Mouse (Mus musculus) MEL (cell line): Measurements from ENCODE around the gene Ppp1r8. TPM values are rescaled to one million over a fixed set of nuclear protein-coding genes. Genes with fewer than 3 reads are reported as not detected.

Experiments
- DNase-seq: peaks from one replicate; pipeline ENCODE4 v3.0.0; 2011; ENCODE audit warnings: low read depth, low spot score
- H3K27ac ChIP-seq: 2 replicates; pipeline ENCODE4 v1.5.1; 2012; ENCODE audit warnings: low read depth, mild to moderate bottlenecking, control low read depth, low read length, moderate library complexity; ENCODE audit not compliant: control insufficient read depth
- H3K27me3 ChIP-seq, 2 experiments: fragments of 150-350 bp in 1 of 2; sonication (generic) in 1 of 2; 2 replicates each; pipeline ENCODE4 v1.6.1; 2012; ENCODE audit warnings: low read length in 2 of 2, mild to moderate bottlenecking in 2 of 2, improper control_type of control experiment in 1 of 2, moderate library complexity in 1 of 2; ENCODE audit not compliant: insufficient read depth in 2 of 2, control insufficient read depth in 1 of 2
- H3K36me3 ChIP-seq, 2 experiments: 2 replicates each; pipeline ENCODE4 v1.6.1; 2012 to 2014; ENCODE audit warnings: low read length in 2 of 2, improper control_type of control experiment in 1 of 2, inconsistent platforms in 1 of 2, mild to moderate bottlenecking in 1 of 2; ENCODE audit not compliant: insufficient read depth in 2 of 2, control insufficient read depth in 1 of 2
- H3K4me1 ChIP-seq, 2 experiments: fragments of 150-350 bp in 1 of 2; sonication (generic) in 1 of 2; 2 replicates each; pipeline ENCODE4 v1.6.1; 2012; ENCODE audit warnings: low read length in 2 of 2, improper control_type of control experiment in 1 of 2, mild to moderate bottlenecking in 1 of 2; ENCODE audit not compliant: insufficient read depth in 2 of 2, control insufficient read depth in 1 of 2
- H3K4me3 ChIP-seq, 2 experiments: fragments of 150-350 bp in 1 of 2; sonication (generic) in 1 of 2; 2 replicates each; pipeline ENCODE4 v1.5.1; 2012; ENCODE audit warnings: low read depth in 2 of 2, low read length in 2 of 2, mild to moderate bottlenecking in 2 of 2, moderate library complexity in 2 of 2, control low read depth in 1 of 2, improper control_type of control experiment in 1 of 2; ENCODE audit not compliant: control insufficient read depth in 1 of 2, insufficient read depth in 1 of 2
- H3K79me2 ChIP-seq: 2 replicates; pipeline ENCODE4 v1.6.1; 2012; ENCODE audit warnings: mild to moderate bottlenecking, low read length, moderate library complexity; ENCODE audit not compliant: control insufficient read depth, poor library complexity, insufficient read depth
- H3K9ac ChIP-seq: 2 replicates; pipeline ENCODE4 v1.6.1; 2012; ENCODE audit warnings: low read depth, mild to moderate bottlenecking, control low read depth, low read length, moderate library complexity; ENCODE audit not compliant: control insufficient read depth, poor library complexity, severe bottlenecking
- H3K9me3 ChIP-seq: fragments of 150-350 bp; sonication (generic); replicated peaks from 2 replicates; pipeline ENCODE4 v1.6.1; 2012; ENCODE audit warnings: mild to moderate bottlenecking, low read length, improper control_type of control experiment, moderate library complexity; ENCODE audit not compliant: insufficient read depth
- CHD1 ChIP-seq: IDR thresholded peaks from 2 replicates; pipeline ENCODE4 v1.6.1; 2012; ENCODE audit warnings: low read depth, mild to moderate bottlenecking, inconsistent platforms, low read length, improper control_type of control experiment
- CHD2 ChIP-seq: IDR thresholded peaks from 2 replicates; pipeline ENCODE4 v1.6.1; 2011; ENCODE audit warnings: low read length, improper control_type of control experiment
- CTCF ChIP-seq, 3 experiments: IDR thresholded peaks in 2 of 3; conservative IDR thresholded peaks in 1 of 3; 2 replicates each; pipeline ENCODE4 v1.5.1; 2011 to 2012; ENCODE audit warnings: low read length in 3 of 3, low read depth in 2 of 3, mild to moderate bottlenecking in 2 of 3, improper control_type of control experiment in 1 of 3, inconsistent platforms in 1 of 3, mixed read lengths in 1 of 3, moderate library complexity in 1 of 3; ENCODE audit not compliant: control insufficient read depth in 1 of 3, insufficient read depth in 1 of 3, poor library complexity in 1 of 3, severe bottlenecking in 1 of 3
- ELF1 ChIP-seq: IDR thresholded peaks from 2 replicates; pipeline ENCODE4 v1.6.1; 2014; ENCODE audit warnings: low read depth, mild to moderate bottlenecking, inconsistent platforms, low read length, improper control_type of control experiment, moderate library complexity
- GATA1 ChIP-seq: IDR thresholded peaks from 2 replicates; pipeline ENCODE4 v1.6.1; 2011; ENCODE audit warnings: low read depth, low read length, improper control_type of control experiment
- HCFC1 ChIP-seq: IDR thresholded peaks from 2 replicates; pipeline ENCODE4 v1.6.1; 2012; ENCODE audit warnings: low read depth, mild to moderate bottlenecking, inconsistent platforms, low read length, improper control_type of control experiment, moderate library complexity
- KAT2A ChIP-seq: conservative IDR thresholded peaks from 2 replicates; pipeline ENCODE4 v1.6.1; 2012; ENCODE audit warnings: low read depth, low read length, improper control_type of control experiment, inconsistent platforms
- MAFK ChIP-seq: IDR thresholded peaks from 2 replicates; pipeline ENCODE4 v1.6.1; 2011; ENCODE audit warnings: low read depth, mild to moderate bottlenecking, low read length, improper control_type of control experiment, borderline replicate concordance
- MAX ChIP-seq: IDR thresholded peaks from 2 replicates; pipeline ENCODE4 v1.6.1; 2011; ENCODE audit warnings: low read length, improper control_type of control experiment
- MAZ ChIP-seq: IDR thresholded peaks from 2 replicates; pipeline ENCODE4 v1.6.1; 2012; ENCODE audit warnings: low read depth, mild to moderate bottlenecking, inconsistent platforms, low read length, improper control_type of control experiment
- MEF2A ChIP-seq: IDR thresholded peaks from 2 replicates; pipeline ENCODE4 v1.6.1; 2014; ENCODE audit warnings: low read depth, mild to moderate bottlenecking, inconsistent platforms, low read length, improper control_type of control experiment; ENCODE audit not compliant: poor library complexity, insufficient replicate concordance, severe bottlenecking; ENCODE audit errors: extremely low read depth
- MXI1 ChIP-seq: IDR thresholded peaks from 2 replicates; pipeline ENCODE4 v1.6.1; 2011; ENCODE audit warnings: mild to moderate bottlenecking, low read depth, low read length, improper control_type of control experiment
- MYC ChIP-seq: IDR thresholded peaks from 2 replicates; pipeline ENCODE4 v1.6.1; 2011; ENCODE audit warnings: low read depth, mild to moderate bottlenecking, low read length, improper control_type of control experiment, moderate library complexity
- NELFE ChIP-seq: IDR thresholded peaks from 2 replicates; pipeline ENCODE4 v1.6.1; 2011; ENCODE audit warnings: low read depth, low read length, improper control_type of control experiment
- NRF1 ChIP-seq: IDR thresholded peaks from 2 replicates; pipeline ENCODE4 v1.6.1; 2014; ENCODE audit warnings: low read depth, mild to moderate bottlenecking, inconsistent platforms, low read length, improper control_type of control experiment, moderate library complexity; ENCODE audit not compliant: poor library complexity, insufficient read depth, severe bottlenecking
- RAD21 ChIP-seq: IDR thresholded peaks from 2 replicates; pipeline ENCODE4 v1.6.1; 2011; ENCODE audit warnings: mild to moderate bottlenecking, low read depth, low read length, improper control_type of control experiment
- RCOR1 ChIP-seq: IDR thresholded peaks from 2 replicates; pipeline ENCODE4 v1.6.1; 2012; ENCODE audit warnings: low read depth, mild to moderate bottlenecking, inconsistent platforms, low read length, improper control_type of control experiment
- SIN3A ChIP-seq: IDR thresholded peaks from 2 replicates; pipeline ENCODE4 v1.6.1; 2012; ENCODE audit warnings: low read length, improper control_type of control experiment, inconsistent platforms
- SMC3 ChIP-seq: IDR thresholded peaks from 2 replicates; pipeline ENCODE4 v1.6.1; 2011; ENCODE audit warnings: low read depth, low read length, improper control_type of control experiment
- TBP ChIP-seq: IDR thresholded peaks from 2 replicates; pipeline ENCODE4 v1.8.0; 2011; ENCODE audit warnings: low read depth, low read length, improper control_type of control experiment
- USF1 ChIP-seq: IDR thresholded peaks from 2 replicates; pipeline ENCODE4 v1.6.1; 2014; ENCODE audit warnings: low read depth, mild to moderate bottlenecking, inconsistent platforms, low read length, improper control_type of control experiment, moderate library complexity
- USF2 ChIP-seq, 2 experiments: IDR thresholded peaks; 2 replicates each; pipeline ENCODE4 v1.6.1; 2011 to 2012; ENCODE audit warnings: improper control_type of control experiment in 2 of 2, low read length in 2 of 2, borderline replicate concordance in 1 of 2, inconsistent platforms in 1 of 2, low read depth in 1 of 2, mild to moderate bottlenecking in 1 of 2; ENCODE audit not compliant: insufficient read depth in 1 of 2
- ZC3H11A ChIP-seq: IDR thresholded peaks from 2 replicates; pipeline ENCODE4 v1.6.1; 2012; ENCODE audit warnings: low read depth, mild to moderate bottlenecking, inconsistent platforms, low read length, improper control_type of control experiment
- ZMIZ1 ChIP-seq: IDR thresholded peaks from 2 replicates; pipeline ENCODE4 v1.6.1; 2012; ENCODE audit warnings: low read depth, mild to moderate bottlenecking, inconsistent platforms, low read length, improper control_type of control experiment, moderate library complexity
- ZNF384 ChIP-seq: IDR thresholded peaks from 2 replicates; pipeline ENCODE4 v1.6.1; 2012; ENCODE audit warnings: low read depth, mild to moderate bottlenecking, inconsistent platforms, low read length, improper control_type of control experiment
- polyA plus RNA-seq, 2 experiments: library from polyadenylated mRNA; stranded (reverse) in 1 of 2; unstranded in 1 of 2; fragments of >175 nt in 1 of 2; fragments of >200 nt in 1 of 2; gene quantifications; 2 replicates each; pipeline versions ENCODE4 v1.2.1 to v1.2.4; 2012; ENCODE audit warnings: low replicate concordance in 2 of 2, low read depth in 1 of 2; ENCODE audit not compliant: insufficient read length in 2 of 2, insufficient read depth in 1 of 2, missing spikeins in 1 of 2
- total RNA-seq: library from RNA; depleted of rRNA; stranded (reverse); fragments of 300-350 nt; gene quantifications from 2 replicates; pipeline ENCODE4 v1.2.3, GENCODE M21; 2012

Ppp1r8 gene
- total and polyA plus RNA-seq, 3 experiments = 83.6 to 103 TPM; not detected in 1

GRCm38 (mm10) chr4:132805599-132806197 lies 37.3 kb downstream of the Ppp1r8 start (continued):
- TF ChIP-seq MEF2A (no peak), CHD1 (0 out of 2 replicates have a peak, but pooled peaks have one; percentile 62), MAZ (peak; percentile 71; the same call in 1 of the 2 replicates), CHD2 (no peak), ZC3H11A (no peak), MXI1 (no peak), TBP (peak; percentile 87), MYC (peak; percentile 54; the same call in 1 of the 2 replicates), MAX (peak; percentile 11; the same call in 1 of the 2 replicates), MAFK (peak; percentile 60; the same call in 1 of the 2 replicates), GATA1 (peak; percentile 95), NELFE (peak; percentile 32; the same call in 1 of the 2 replicates), SIN3A (peak; percentile 87), HCFC1 (no peak), RAD21 (no peak), CTCF (IDR thresholded peaks at IDR 0.05 in 2 of 3, conservative IDR thresholded peaks at IDR 0.05 in 1 of 3; ENCODE audit: control insufficient read depth in 1 of 3, insufficient read depth in 1 of 3, low read depth in 2 of 3, low read length in 3 of 3, poor library complexity in 1 of 3, severe bottlenecking in 1 of 3) (no peak)

DNA sequence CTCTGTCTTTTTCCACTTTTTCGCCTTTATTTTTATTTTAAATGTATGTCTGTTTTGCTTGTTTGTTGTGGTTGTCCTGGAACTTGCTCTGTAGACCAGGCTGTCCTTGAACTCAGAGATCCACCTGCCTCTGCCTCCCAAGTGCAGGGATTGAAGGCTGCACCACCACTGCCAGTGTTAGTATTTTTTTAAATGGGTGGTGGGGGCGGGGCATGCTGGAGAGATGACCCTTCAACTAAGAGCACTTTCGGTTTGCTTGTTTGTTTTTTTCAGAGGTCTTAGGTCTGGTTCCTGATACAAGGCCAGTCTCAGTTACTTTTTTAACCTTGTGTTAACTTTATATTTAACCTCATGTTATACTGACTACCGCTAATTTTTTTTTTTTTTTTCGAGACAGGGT lies 37.8 kb downstream of the Ppp1r8 start:
- TF ChIP-seq SMC3 = no peak
- TF ChIP-seq MEF2A = no peak
- no peak for TF ChIP-seq ZNF384
- no peak for TF ChIP-seq MAZ
- TF ChIP-seq MYC = no peak
- no peak for TF ChIP-seq USF1
- TF ChIP-seq RCOR1 = no peak
- no peak for TF ChIP-seq USF2 (IDR thresholded peaks at IDR 0.05; ENCODE audit: borderline replicate concordance in 1 of 2, insufficient read depth in 1 of 2, low read depth in 1 of 2, low read length in 2 of 2)
- TF ChIP-seq KAT2A = no peak
- TF ChIP-seq CHD1 = no peak
- TF ChIP-seq NRF1 = no peak
- TF ChIP-seq ZMIZ1 = no peak
- no peak for TF ChIP-seq ELF1
- TF ChIP-seq, all 39 proteins: peak for 0
- Histone ChIP-seq H3K9ac (peak overlapping the region; percentile 3; the same call in 1 of the 2 replicates), H3K36me3 (peaks cover 0 to 40% of the 10 kb centered on the region in 2 experiments; a peak in 2 of 4 replicates), H3K79me2 (no peaks in the 10 kb centered on the region; the same call in 1 of the 2 replicates), H3K9me3 (no peaks in the 10 kb centered on the region), H3K4me1 (peaks cover 24 to 40% of the 10 kb centered on the region in 2 experiments), H3K27ac (peak overlapping the region; percentile 98), H3K4me3 (peak overlapping the region; percentile 42), H3K27me3 (no peaks in the 10 kb centered on the region)
- peak; percentile 73 for DNase-seq
